Mouse (Mus musculus) left cerebral cortex, postnatal 36 days (tissue): ENCODE data around the gene Gm20777. TPM values are rescaled to one million over a fixed set of nuclear protein-coding genes. Genes with fewer than 3 reads are reported as not detected.
"Not testable (repeated sequence)": the region's sequence is repeated elsewhere in the genome, so short reads cannot be mapped to it uniquely, and the experiment has no call there.

Source experiments
- DNase-seq, 2 experiments: peaks; one replicate each; pipeline ENCODE4 v3.0.0; 2021 to 2022; ENCODE audit warnings: low spot score in 2 of 2, mixed read lengths in 1 of 2
- intact Hi-C: fragments of 180-260 bp; cut with DNase I; formaldehyde crosslinking; loops from one replicate; pipeline ENCODE4 v1.15.1; 2025
- total RNA-seq, 2 experiments: library from RNA; stranded (reverse); gene quantifications; 2 replicates each; pipeline ENCODE4 v1.2.3; 2021

Gene Gm20777
- total RNA-seq, result not detected

GRCm38 (mm10) chrY:10752350-10752749 lies at the start of gene Gm20777:
Gene Gm20777 (minus strand): TSS chrY:10752450.
- DNase-seq, intact Hi-C loops: not testable (repeated sequence)

- intact Hi-C loops, result not testable (repeated sequence)
Observed at GRCm38 (mm10) chrY:10709551-10709950, 42.7 kb downstream of the Gm20777 start.

GRCm38 (mm10) chrY:10708761-10709160 lies 43.5 kb downstream of the Gm20777 start:
- DNase-seq, intact Hi-C loops: not testable (repeated sequence)

More at GRCm38 (mm10) chrY:10709551-10709950, 42.7 kb downstream of the Gm20777 start:
- DNase-seq, result peak in 1 of 2 experiments; percentile 8

- DNase-seq, intact Hi-C loops: not testable (repeated sequence)
Observed at GRCm38 (mm10) chrY:10708226-10708625, 44.0 kb downstream of the Gm20777 start.

GRCm38 (mm10) chrY:10706686-10707085 lies 45.6 kb downstream of the Gm20777 start:
- intact Hi-C loops, result not testable (repeated sequence)
- DNase-seq, result peak in 1 of 2 experiments; percentile 3

Other genes with a start within 250 kb of the Gm20777 start
- not detected for gene Gm20737, start 216.4 kb downstream of the Gm20777 start, total RNA-seq
- gene Gm21775, start 199.0 kb downstream of the Gm20777 start, total RNA-seq, result not detected
- gene Gm21900, start 136.1 kb downstream of the Gm20777 start, total RNA-seq, result not detected